Mouse (Mus musculus): ENCODE measurements at regions not wholly inside any gene's neighbourhood (a gene's known extent, or its start where the extent isn't known, plus 50 kb on each side); places are given as distances from the start of the nearest gene placed in this dataset.

DNA sequence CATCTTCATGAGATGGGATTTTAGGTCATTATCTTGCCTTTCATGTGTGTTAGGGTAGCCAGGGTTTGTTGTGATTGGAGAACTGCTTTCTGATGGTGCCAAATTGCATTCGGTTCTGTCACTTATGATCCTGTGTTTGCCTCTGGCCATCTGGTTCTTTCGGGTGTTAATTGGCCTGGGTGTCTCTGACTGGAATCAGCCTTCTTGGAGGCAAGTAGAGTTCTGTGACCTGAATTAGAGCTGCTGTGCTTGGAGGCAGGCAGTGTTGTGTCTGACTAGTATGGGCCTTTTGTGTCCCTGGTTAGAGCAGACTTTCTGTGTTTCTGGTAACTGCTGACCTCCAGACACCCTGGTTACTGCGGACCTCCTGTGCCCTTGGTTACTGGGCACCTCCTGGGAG is 434.1 kb upstream of the Itga1 start:
- DNase-seq (ENCODE audit: low read depth, low spot score), result no peak
- Histone ChIP-seq H3K4me3 (ENCODE audit: insufficient read depth in 1 of 2, low read depth in 1 of 2, low read length in 2 of 2, poor library complexity in 1 of 2, severe bottlenecking in 1 of 2) (no peak overlapping the region), H3K9ac (ENCODE audit: insufficient read depth, low read depth, low read length, poor library complexity, severe bottlenecking) (no peak overlapping the region), H3K9me3 (ENCODE audit: control insufficient read depth, insufficient read depth, low read depth, low read length) (no peaks in the 10 kb centered on the region), H3K4me1 (ENCODE audit: control insufficient read depth in 2 of 2, insufficient read depth in 2 of 2, low read length in 2 of 2, poor library complexity in 1 of 2) (no peaks in the 10 kb centered on the region), H3K27ac (ENCODE audit: insufficient read depth, low read depth, low read length, poor library complexity, severe bottlenecking) (no peak overlapping the region), H3K36me3 (ENCODE audit: control insufficient read depth, insufficient read depth, low read length, poor library complexity, severe bottlenecking) (no peaks in the 10 kb centered on the region)
- TF ChIP-seq ZNF384 (IDR thresholded peaks at IDR 0.05; ENCODE audit: low read depth, low read length), result no peak
- TF ChIP-seq CHD2 (IDR thresholded peaks at IDR 0.05; ENCODE audit: low read depth, low read length), result no peak
- no peak for TF ChIP-seq HCFC1 (IDR thresholded peaks at IDR 0.05; ENCODE audit: borderline replicate concordance, insufficient read depth, low read length)
- no peak for TF ChIP-seq MAFK (IDR thresholded peaks at IDR 0.05; ENCODE audit: insufficient read depth, low read depth, low read length)
- TF ChIP-seq ZC3H11A (IDR thresholded peaks at IDR 0.05; ENCODE audit: borderline replicate concordance, low read depth, low read length), result no peak
- in situ Hi-C loops (cut with MboI; ENCODE audit: low sequenced_read_pairs in 2 of 2, unreplicated experiment in 2 of 2), result no loop called here

DNA sequence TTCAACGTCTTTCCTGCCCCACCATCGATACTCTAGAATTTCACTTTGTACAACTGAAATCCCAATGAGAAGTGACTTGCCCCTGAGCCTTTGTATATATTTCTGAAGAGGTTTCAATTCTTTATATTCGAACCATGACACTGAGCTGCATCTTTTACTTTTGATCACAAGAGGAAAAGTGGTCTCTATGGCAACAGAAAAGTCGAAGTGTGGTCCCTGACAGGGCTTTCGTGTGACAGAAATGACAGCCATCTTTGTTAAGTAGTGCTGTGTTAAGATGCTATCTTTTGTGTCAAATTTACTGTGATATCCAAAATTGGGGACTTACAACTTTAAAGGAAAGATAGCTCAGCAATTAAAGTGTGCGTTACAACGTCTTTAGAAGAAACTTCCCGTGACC is 412.1 kb upstream of the Itga1 start:
- Histone ChIP-seq H3K9me3 (ENCODE audit: control insufficient read depth, insufficient read depth, low read depth, low read length) (no peaks in the 10 kb centered on the region), H3K36me3 (ENCODE audit: control insufficient read depth, insufficient read depth, low read length, poor library complexity, severe bottlenecking) (no peaks in the 10 kb centered on the region), H3K4me1 (ENCODE audit: control insufficient read depth in 2 of 2, insufficient read depth in 2 of 2, low read length in 2 of 2, poor library complexity in 1 of 2) (no peaks in the 10 kb centered on the region), H3K9ac (ENCODE audit: insufficient read depth, low read depth, low read length, poor library complexity, severe bottlenecking) (no peak overlapping the region), H3K27ac (ENCODE audit: insufficient read depth, low read depth, low read length, poor library complexity, severe bottlenecking) (no peak overlapping the region), H3K4me3 (ENCODE audit: insufficient read depth in 1 of 2, low read depth in 1 of 2, low read length in 2 of 2, poor library complexity in 1 of 2, severe bottlenecking in 1 of 2) (no peak overlapping the region)
- in situ Hi-C loops (cut with MboI; ENCODE audit: low sequenced_read_pairs in 2 of 2, unreplicated experiment in 2 of 2), result no loop called here
- no peak for TF ChIP-seq CHD2 (IDR thresholded peaks at IDR 0.05; ENCODE audit: low read depth, low read length)
- no peak for TF ChIP-seq ZC3H11A (IDR thresholded peaks at IDR 0.05; ENCODE audit: borderline replicate concordance, low read depth, low read length)
- TF ChIP-seq HCFC1 (IDR thresholded peaks at IDR 0.05; ENCODE audit: borderline replicate concordance, insufficient read depth, low read length), result no peak
- no peak for TF ChIP-seq ZNF384 (IDR thresholded peaks at IDR 0.05; ENCODE audit: low read depth, low read length)
- TF ChIP-seq MAFK (IDR thresholded peaks at IDR 0.05; ENCODE audit: insufficient read depth, low read depth, low read length), result no peak
- DNase-seq (ENCODE audit: low read depth, low spot score), result no peak

- H3K36me3 ChIP-seq (ENCODE audit: control insufficient read depth, insufficient read depth, low read length, poor library complexity, severe bottlenecking), result no peaks in the 10 kb centered on the region
- H3K27ac ChIP-seq (ENCODE audit: insufficient read depth, low read depth, low read length, poor library complexity, severe bottlenecking), result no peak overlapping the region
- TF ChIP-seq CHD2 (IDR thresholded peaks at IDR 0.05; ENCODE audit: low read depth, low read length), result no peak
- in situ Hi-C loops (cut with MboI; ENCODE audit: low sequenced_read_pairs in 2 of 2, unreplicated experiment in 2 of 2), result no loop called here
- H3K4me3 ChIP-seq (ENCODE audit: insufficient read depth in 1 of 2, low read depth in 1 of 2, low read length in 2 of 2, poor library complexity in 1 of 2, severe bottlenecking in 1 of 2), result no peak overlapping the region
- H3K9me3 ChIP-seq (ENCODE audit: control insufficient read depth, insufficient read depth, low read depth, low read length), result no peaks in the 10 kb centered on the region
- no peaks in the 10 kb centered on the region for H3K4me1 ChIP-seq (ENCODE audit: control insufficient read depth in 2 of 2, insufficient read depth in 2 of 2, low read length in 2 of 2, poor library complexity in 1 of 2)
- H3K9ac ChIP-seq (ENCODE audit: insufficient read depth, low read depth, low read length, poor library complexity, severe bottlenecking), result no peak overlapping the region
- DNase-seq (ENCODE audit: low read depth, low spot score), result no peak
Measured at GRCm38 (mm10) chr13:115512214-115512613, 410.4 kb upstream of the Itga1 start.

DNA sequence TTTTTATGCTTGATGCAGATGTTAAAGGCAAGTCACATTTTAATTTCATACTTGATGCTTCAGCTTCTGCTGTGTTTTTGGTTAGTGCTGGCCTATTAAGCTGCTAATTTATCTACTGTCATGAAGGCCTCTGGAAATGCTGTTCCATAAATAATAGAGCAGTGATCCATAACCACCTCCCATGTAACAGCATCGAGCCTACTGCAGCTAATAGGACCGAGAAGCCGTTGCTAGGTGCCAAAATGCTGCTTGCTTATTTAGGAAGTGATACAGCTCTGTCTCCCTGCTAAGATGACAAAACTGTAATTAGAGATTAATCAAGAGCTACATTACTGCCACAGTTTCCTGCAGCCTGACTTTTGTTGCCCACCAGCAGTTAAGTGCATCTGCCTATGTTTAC is 406.9 kb upstream of the Itga1 start:
- H3K4me3 ChIP-seq (ENCODE audit: insufficient read depth in 1 of 2, low read depth in 1 of 2, low read length in 2 of 2, poor library complexity in 1 of 2, severe bottlenecking in 1 of 2), result no peak overlapping the region
- H3K4me1 ChIP-seq (ENCODE audit: control insufficient read depth in 2 of 2, insufficient read depth in 2 of 2, low read length in 2 of 2, poor library complexity in 1 of 2), result no peaks in the 10 kb centered on the region
- no peaks in the 10 kb centered on the region for H3K36me3 ChIP-seq (ENCODE audit: control insufficient read depth, insufficient read depth, low read length, poor library complexity, severe bottlenecking)
- no peak overlapping the region for H3K9ac ChIP-seq (ENCODE audit: insufficient read depth, low read depth, low read length, poor library complexity, severe bottlenecking)
- DNase-seq (ENCODE audit: low read depth, low spot score), result no peak
- no peaks in the 10 kb centered on the region for H3K9me3 ChIP-seq (ENCODE audit: control insufficient read depth, insufficient read depth, low read depth, low read length)
- in situ Hi-C loops (cut with MboI; ENCODE audit: low sequenced_read_pairs in 2 of 2, unreplicated experiment in 2 of 2), result no loop called here
- TF ChIP-seq ZNF384 (IDR thresholded peaks at IDR 0.05; ENCODE audit: low read depth, low read length), result no peak
- TF ChIP-seq CHD2 (IDR thresholded peaks at IDR 0.05; ENCODE audit: low read depth, low read length), result no peak
- no peak for TF ChIP-seq HCFC1 (IDR thresholded peaks at IDR 0.05; ENCODE audit: borderline replicate concordance, insufficient read depth, low read length)
- TF ChIP-seq MAFK (IDR thresholded peaks at IDR 0.05; ENCODE audit: insufficient read depth, low read depth, low read length), result no peak
- no peak for TF ChIP-seq ZC3H11A (IDR thresholded peaks at IDR 0.05; ENCODE audit: borderline replicate concordance, low read depth, low read length)
- H3K27ac ChIP-seq (ENCODE audit: insufficient read depth, low read depth, low read length, poor library complexity, severe bottlenecking), result no peak overlapping the region

GRCm38 (mm10) chr13:115494399-115494798 is 392.6 kb upstream of the Itga1 start:
- Histone ChIP-seq H3K36me3 (ENCODE audit: control insufficient read depth, insufficient read depth, low read length, poor library complexity, severe bottlenecking) (no peaks in the 10 kb centered on the region), H3K4me3 (ENCODE audit: insufficient read depth in 1 of 2, low read depth in 1 of 2, low read length in 2 of 2, poor library complexity in 1 of 2, severe bottlenecking in 1 of 2) (no peak overlapping the region), H3K9ac (ENCODE audit: insufficient read depth, low read depth, low read length, poor library complexity, severe bottlenecking) (no peak overlapping the region), H3K4me1 (ENCODE audit: control insufficient read depth in 2 of 2, insufficient read depth in 2 of 2, low read length in 2 of 2, poor library complexity in 1 of 2) (no peaks in the 10 kb centered on the region), H3K27ac (ENCODE audit: insufficient read depth, low read depth, low read length, poor library complexity, severe bottlenecking) (no peak overlapping the region), H3K9me3 (ENCODE audit: control insufficient read depth, insufficient read depth, low read depth, low read length) (no peaks in the 10 kb centered on the region)
- no peak for DNase-seq (ENCODE audit: low read depth, low spot score)
- TF ChIP-seq CHD2 (IDR thresholded peaks at IDR 0.05; ENCODE audit: low read depth, low read length) (no peak), ZNF384 (IDR thresholded peaks at IDR 0.05; ENCODE audit: low read depth, low read length) (no peak), HCFC1 (IDR thresholded peaks at IDR 0.05; ENCODE audit: borderline replicate concordance, insufficient read depth, low read length) (no peak), MAFK (IDR thresholded peaks at IDR 0.05; ENCODE audit: insufficient read depth, low read depth, low read length) (no peak), ZC3H11A (IDR thresholded peaks at IDR 0.05; ENCODE audit: borderline replicate concordance, low read depth, low read length) (no peak)
- in situ Hi-C loops (cut with MboI; ENCODE audit: low sequenced_read_pairs in 2 of 2, unreplicated experiment in 2 of 2), result no loop called here
